Mouse (Mus musculus) liver, embryonic 14.5 days (tissue): Measurements from ENCODE around the gene Adamtsl4. TPM values are rescaled to one million over a fixed set of nuclear protein-coding genes. Genes with fewer than 3 reads are reported as not detected.
A peak's percentile ranks its signal among the peaks of the same experiment; 100 is the strongest.

Experiments
- ATAC-seq: fragments of 200-750 bp; cut with Nextera tagmentation; 2 replicates; pipeline ENCODE4 v1.8.0; 2017; ENCODE audit warnings: moderate number of reproducible peaks, mild to moderate bottlenecking, moderate library complexity; ENCODE audit not compliant: insufficient read depth
- DNase-seq, 3 experiments: peaks; one replicate each; pipeline ENCODE4 v3.0.0-alpha.2; 2012 to 2013; ENCODE audit warnings: low read depth in 3 of 3, low spot score in 3 of 3
- H3K27ac ChIP-seq: fragments of 300-500 bp; sonication (generic); 2 replicates; pipeline ENCODE4 v1.5.1; 2014; ENCODE audit warnings: moderate library complexity, mild to moderate bottlenecking, control low read depth, inconsistent platforms
- H3K27me3 ChIP-seq: fragments of 300-500 bp; sonication (generic); 2 replicates; pipeline ENCODE4 v1.6.1; 2014; ENCODE audit warnings: mild to moderate bottlenecking, low read length, moderate library complexity; ENCODE audit not compliant: control insufficient read depth, insufficient read depth
- H3K36me3 ChIP-seq: fragments of 300-500 bp; sonication (generic); replicated peaks from 2 replicates; pipeline ENCODE4 v1.6.1; 2014; ENCODE audit warnings: low read depth; ENCODE audit not compliant: control insufficient read depth, insufficient read depth
- H3K4me1 ChIP-seq, 2 experiments: fragments of 200-500 bp in 1 of 2; fragments of 300-500 bp in 1 of 2; sonication (generic) in 1 of 2; replicated peaks; 2 replicates each; pipeline ENCODE4 v1.6.1; 2012 to 2014; ENCODE audit warnings: antibody characterized with exemption in 1 of 2, inconsistent platforms in 1 of 2, low read length in 1 of 2; ENCODE audit not compliant: control insufficient read depth in 2 of 2, insufficient read depth in 2 of 2
- H3K4me2 ChIP-seq: fragments of 300-500 bp; sonication (generic); 2 replicates; pipeline ENCODE4 v1.6.1; 2014; ENCODE audit warnings: low read depth, mild to moderate bottlenecking, control low read depth, moderate library complexity
- H3K4me3 ChIP-seq, 2 experiments: fragments of 200-500 bp in 1 of 2; fragments of 300-500 bp in 1 of 2; sonication (generic) in 1 of 2; 2 replicates each; pipeline ENCODE4 v1.5.1; 2012 to 2014; ENCODE audit warnings: low read depth in 2 of 2, low read length in 2 of 2, mild to moderate bottlenecking in 2 of 2, control low read depth in 1 of 2, inconsistent platforms in 1 of 2, moderate library complexity in 1 of 2; ENCODE audit not compliant: insufficient read depth in 1 of 2
- H3K9ac ChIP-seq: fragments of 300-500 bp; sonication (generic); replicated peaks from 2 replicates; pipeline ENCODE4 v1.6.1; 2014; ENCODE audit warnings: mild to moderate bottlenecking, control low read depth, moderate library complexity
- H3K9me3 ChIP-seq: fragments of 300-500 bp; sonication (generic); 2 replicates; pipeline ENCODE4 v1.6.1; 2016; ENCODE audit warnings: low read length, mixed read lengths; ENCODE audit not compliant: control insufficient read depth
- CTCF ChIP-seq: IDR thresholded peaks from 2 replicates; pipeline ENCODE4 v1.5.1; 2016; ENCODE audit warnings: antibody characterized with exemption, low read depth, control low read depth
- EP300 ChIP-seq: IDR thresholded peaks from 2 replicates; pipeline ENCODE4 v1.6.1; 2016; ENCODE audit warnings: antibody characterized with exemption, low read depth
- WGBS: fragments of 180-500 bp; shearing (Covaris S2); extraction: QIAGEN DNeasy Blood & Tissue Kit; methylation state at CpG from one replicate; pipeline ENCODE4 v1.1.7; 2014; ENCODE audit not compliant: insufficient replicate concordance; 5-methylcytosine and 5-hydroxymethylcytosine counted together
- polyA plus RNA-seq, 2 experiments: library from polyadenylated mRNA; depleted of rRNA in 1 of 2; stranded (reverse) in 1 of 2; unstranded in 1 of 2; fragments of >200 nt; fragmentation: Nextera tagmentation in 1 of 2; extraction: Ambion mirVana in 1 of 2; gene quantifications; 2 replicates each; pipeline versions ENCODE4 v1.2.1 to v1.2.3; 2012 to 2014

The Adamtsl4 gene
- polyA plus RNA-seq, 2 experiments: 0.12 to 0.17 TPM

DNA sequence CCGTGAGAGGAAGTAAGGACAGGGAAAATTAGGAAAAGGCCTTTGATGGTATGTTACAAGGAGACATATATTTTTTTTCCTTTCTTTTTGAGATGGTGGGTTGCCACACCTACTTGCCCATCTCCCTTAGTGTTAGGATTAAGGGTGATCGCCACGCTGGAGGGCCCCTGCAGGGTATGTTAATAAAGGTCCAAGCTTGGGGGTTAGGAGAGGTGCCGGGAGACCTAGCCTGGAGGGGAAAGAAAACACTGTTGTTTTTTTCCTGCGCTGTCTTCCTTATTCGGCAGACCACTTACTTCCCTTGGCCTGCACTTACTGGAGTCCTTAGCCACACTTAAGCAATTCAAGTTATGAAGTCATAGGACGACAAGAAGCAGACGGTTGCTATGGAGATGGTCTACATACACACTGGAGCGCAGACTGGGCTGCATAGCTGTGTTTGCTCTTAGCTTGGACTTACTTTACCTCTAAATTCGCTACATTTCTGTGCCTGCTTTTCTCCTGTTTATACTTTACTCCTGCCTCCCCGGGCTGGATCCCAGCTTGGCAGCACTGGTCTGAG is 34.2 kb downstream of the Adamtsl4 start:
- no peaks in the 10 kb centered on the region for H3K36me3 ChIP-seq
- DNase-seq (no peak), ATAC-seq (no peak)
- H3K27ac ChIP-seq: no peak overlapping the region
- H3K9me3 ChIP-seq: no peaks in the 10 kb centered on the region
- no peak for TF ChIP-seq EP300
- no peak for TF ChIP-seq CTCF
- 41% methylated on average over 11 of the region's 11 CpGs for WGBS
- H3K27me3 ChIP-seq: no peaks in the 10 kb centered on the region
- peaks cover 5 to 15% of the 10 kb centered on the region in 2 experiments for H3K4me1 ChIP-seq
- H3K4me2 ChIP-seq: no peak overlapping the region; the same call in 1 of the 2 replicates
- no peak overlapping the region for H3K4me3 ChIP-seq
- H3K9ac ChIP-seq: no peak overlapping the region

DNA sequence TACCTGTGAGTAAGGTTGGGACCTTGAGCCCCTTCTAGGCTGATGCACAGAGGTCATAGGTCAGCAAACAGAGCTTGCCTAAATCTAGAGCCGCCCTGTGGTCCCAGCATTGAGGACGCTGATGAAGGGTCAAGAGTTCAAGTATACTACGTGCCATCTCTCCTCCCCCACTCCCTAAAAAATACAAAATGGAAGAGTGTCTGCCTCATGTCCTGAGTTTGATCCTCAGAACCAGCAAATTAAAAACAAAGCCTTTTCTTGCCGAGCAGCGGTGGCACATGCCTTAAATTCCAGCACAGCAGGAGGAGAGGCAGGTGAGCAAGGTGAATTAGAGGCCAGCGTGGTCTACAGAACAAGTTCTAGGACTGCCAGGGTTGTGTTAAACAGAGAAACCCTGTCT is 34.8 kb downstream of the Adamtsl4 start:
- Histone ChIP-seq H3K27ac (no peak overlapping the region), H3K9me3 (no peaks in the 10 kb centered on the region), H3K27me3 (no peaks in the 10 kb centered on the region), H3K36me3 (no peaks in the 10 kb centered on the region), H3K9ac (no peak overlapping the region), H3K4me1 (peaks cover 5 to 15% of the 10 kb centered on the region in 2 experiments), H3K4me3 (no peak overlapping the region), H3K4me2 (no peak overlapping the region)
- 62% methylated on average over 6 of the region's 6 CpGs for WGBS
- no peak for ATAC-seq
- no peak for TF ChIP-seq CTCF
- no peak for TF ChIP-seq EP300
- DNase-seq: no peak

DNA sequence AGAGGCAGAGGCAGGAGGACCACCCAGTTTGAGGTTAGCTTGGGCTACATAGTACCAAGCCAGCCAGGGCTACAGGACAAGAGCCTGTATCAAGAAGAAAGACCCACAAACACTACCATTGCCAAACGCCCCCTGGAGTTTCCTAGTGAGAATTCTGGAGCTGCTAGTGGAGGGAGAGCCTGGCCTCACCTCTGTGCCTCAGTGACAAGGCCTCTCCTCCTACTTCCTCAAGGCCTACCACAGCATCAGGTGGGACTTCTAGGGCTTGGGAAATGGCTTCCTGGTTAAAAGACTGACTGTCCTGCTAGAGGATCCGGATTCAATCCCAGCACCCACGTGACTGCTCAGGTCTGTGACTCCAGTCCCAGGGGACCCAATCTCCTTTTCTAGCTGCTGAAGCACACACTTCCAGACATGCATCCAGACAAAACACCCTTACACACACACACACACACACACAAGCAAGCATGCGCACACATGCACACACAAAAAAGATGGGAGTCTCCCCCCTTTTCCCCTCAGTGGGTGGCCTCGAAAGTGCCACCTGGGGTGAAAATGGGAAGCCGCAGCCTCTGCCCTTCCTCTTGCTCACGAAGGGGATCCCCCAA is 35.4 kb downstream of the Adamtsl4 start:
- Histone ChIP-seq H3K27me3 (no peaks in the 10 kb centered on the region), H3K27ac (no peak overlapping the region), H3K9me3 (no peaks in the 10 kb centered on the region), H3K9ac (no peak overlapping the region), H3K4me1 (peaks cover 0 to 12% of the 10 kb centered on the region in 2 experiments; a peak in 3 of 4 replicates), H3K36me3 (no peaks in the 10 kb centered on the region), H3K4me3 (no peak overlapping the region), H3K4me2 (no peak overlapping the region)
- WGBS: 60% methylated on average over 7 of the region's 7 CpGs
- DNase-seq (no peak), ATAC-seq (0 out of 2 replicates have a peak, but pooled peaks have one; percentile 14)
- TF ChIP-seq CTCF: peak; percentile 43
- no peak for TF ChIP-seq EP300

DNA sequence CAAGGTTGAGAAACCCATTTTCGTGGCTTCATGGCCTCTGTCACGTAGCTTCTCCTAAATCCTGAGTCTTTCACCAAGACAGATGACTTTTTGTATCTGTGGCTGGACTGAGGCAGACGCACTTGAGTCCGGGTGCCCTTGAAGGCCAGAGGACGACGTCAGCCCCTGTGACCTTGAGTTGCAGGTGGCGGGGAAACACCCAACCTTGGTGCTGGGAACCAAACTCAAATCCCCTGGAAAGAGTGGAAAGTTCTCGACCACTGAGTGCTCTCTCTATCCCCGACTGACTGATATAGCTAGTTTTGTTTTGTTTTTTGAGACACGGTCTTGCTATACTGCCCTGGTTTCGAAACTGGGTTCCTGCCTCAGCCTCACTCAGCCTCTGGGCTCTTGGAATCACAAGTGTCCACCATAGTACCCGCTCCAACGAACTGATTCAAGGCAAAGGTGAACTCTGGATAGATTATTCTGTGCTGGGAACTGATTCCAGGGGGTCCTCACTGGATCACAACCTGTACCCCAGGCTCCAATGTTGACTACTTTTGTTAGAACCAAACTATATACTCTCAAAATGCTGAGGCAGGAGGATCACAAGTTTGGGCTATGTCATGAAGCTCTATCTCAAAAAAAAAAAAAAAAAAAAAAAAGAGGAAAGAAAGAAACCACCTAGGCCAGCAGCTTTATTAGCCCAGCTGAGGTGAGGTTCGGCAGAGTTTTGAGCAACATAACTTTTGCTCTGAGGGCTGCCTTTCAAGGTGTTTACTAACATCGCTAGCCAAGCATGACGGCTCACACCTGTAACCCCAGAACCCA is 36.1 kb downstream of the Adamtsl4 start:
- H3K27me3 ChIP-seq: no peaks in the 10 kb centered on the region
- ATAC-seq: no peak
- H3K36me3 ChIP-seq: no peaks in the 10 kb centered on the region
- no peak overlapping the region for H3K9ac ChIP-seq
- no peak overlapping the region for H3K4me2 ChIP-seq
- H3K4me3 ChIP-seq: no peak overlapping the region
- 73% methylated on average over 16 of the region's 16 CpGs for WGBS
- no peaks in the 10 kb centered on the region for H3K9me3 ChIP-seq
- H3K27ac ChIP-seq: no peak overlapping the region; the same call in none of the 2 replicates
- no peak for TF ChIP-seq EP300
- TF ChIP-seq CTCF: no peak
- no peak for DNase-seq
- peaks cover 0 to 12% of the 10 kb centered on the region in 2 experiments; a peak in 2 of 4 replicates for H3K4me1 ChIP-seq

DNA sequence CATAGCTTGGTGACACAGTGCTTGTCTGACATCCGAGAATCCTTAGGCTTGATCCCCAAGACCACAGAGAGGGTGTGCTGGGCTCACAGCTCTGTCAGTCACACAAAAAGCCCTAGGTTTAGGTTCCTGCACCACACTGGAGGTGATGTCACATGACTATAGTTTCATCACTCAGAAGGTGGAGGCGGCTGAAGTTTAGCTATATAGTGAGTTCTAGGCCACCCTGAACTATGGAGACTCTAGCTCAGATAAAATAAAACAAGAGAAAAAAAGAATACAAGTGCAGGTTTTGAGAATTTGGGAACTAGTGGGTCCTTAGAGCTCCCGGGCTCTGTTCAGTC is 36.7 kb downstream of the Adamtsl4 start:
- TF ChIP-seq CTCF (no peak), EP300 (no peak)
- no peaks in the 10 kb centered on the region for H3K9me3 ChIP-seq
- DNase-seq: no peak
- no peaks in the 10 kb centered on the region for H3K27me3 ChIP-seq
- ATAC-seq: 0 out of 2 replicates have a peak, but pooled peaks have one; percentile 3
- WGBS: 74% methylated on average over 3 of the region's 3 CpGs
- H3K36me3 ChIP-seq: no peaks in the 10 kb centered on the region
- no peak overlapping the region for H3K4me2 ChIP-seq
- no peak overlapping the region for H3K4me3 ChIP-seq
- H3K4me1 ChIP-seq: peaks cover 4 to 14% of the 10 kb centered on the region in 2 experiments
- H3K9ac ChIP-seq: no peak overlapping the region
- H3K27ac ChIP-seq: peak overlapping the region; percentile 58
